Mouse (Mus musculus): ENCODE measurements around the gene Nt5c3b. TPM values are rescaled to one million over a fixed set of nuclear protein-coding genes. Genes with fewer than 3 reads are reported as not detected.

Nt5c3b gene
- 29.3 and 32.0 TPM in 2 replicates for polyA plus RNA-seq (2012; rRNA removed)

DNA sequence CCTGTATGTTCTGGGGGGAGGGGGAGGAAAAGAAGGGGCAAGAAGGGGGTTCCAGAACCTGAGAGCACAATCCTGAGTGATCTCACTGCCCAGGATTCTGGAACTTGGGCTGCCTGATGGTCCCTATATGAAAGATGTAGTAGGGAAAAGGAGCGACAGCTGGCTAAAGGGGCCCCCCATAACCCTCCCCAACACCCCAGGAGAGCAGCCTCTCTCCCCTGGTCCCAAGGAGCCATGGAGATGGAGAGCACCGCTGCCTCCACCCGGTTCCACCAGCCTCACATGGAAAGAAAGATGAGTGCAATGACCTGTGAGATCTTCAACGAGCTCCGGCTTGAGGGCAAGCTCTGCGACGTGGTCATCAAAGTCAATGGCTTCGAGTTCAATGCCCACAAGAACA is at the start of gene Nt5c3b, which contains the start of gene Klhl10:
TSS of gene Nt5c3b (minus strand) at position 12 of the 400 bp plus-strand sequence.
TSS of gene Klhl10 (plus strand) at position 121 of the 400 bp plus-strand sequence.
- TF ChIP-seq CTCF (conservative IDR thresholded peaks at IDR 0.05; ENCODE audit: insufficient read depth, insufficient read length, low read depth, low read length) (no peak), POLR2A (IDR thresholded peaks at IDR 0.05; ENCODE audit: low read depth, low read length) (no peak)
- Histone ChIP-seq H3K27me3 (replicated peaks; ENCODE audit: control insufficient read depth, insufficient read depth, low read length) (no peaks in the 10 kb centered on the region), H3K4me1 (ENCODE audit: control insufficient read depth, insufficient read depth, low read length) (0 out of 2 replicates have a peak, but pooled peaks cover 3% of the 10 kb centered on the region), H3K36me3 (ENCODE audit: control insufficient read depth, insufficient read depth, low read length) (no peaks in the 10 kb centered on the region), H3K4me3 (ENCODE audit: insufficient read depth, low read depth, low read length) (peak within 1 kb of the TSS; percentile 87), H3K27ac (ENCODE audit: insufficient read depth, low read depth, low read length) (no peak within 1 kb of the TSS)
- WGBS, result 53% methylated on average over 8 of the region's 8 CpGs
- DNase-seq, result no peak

DNA sequence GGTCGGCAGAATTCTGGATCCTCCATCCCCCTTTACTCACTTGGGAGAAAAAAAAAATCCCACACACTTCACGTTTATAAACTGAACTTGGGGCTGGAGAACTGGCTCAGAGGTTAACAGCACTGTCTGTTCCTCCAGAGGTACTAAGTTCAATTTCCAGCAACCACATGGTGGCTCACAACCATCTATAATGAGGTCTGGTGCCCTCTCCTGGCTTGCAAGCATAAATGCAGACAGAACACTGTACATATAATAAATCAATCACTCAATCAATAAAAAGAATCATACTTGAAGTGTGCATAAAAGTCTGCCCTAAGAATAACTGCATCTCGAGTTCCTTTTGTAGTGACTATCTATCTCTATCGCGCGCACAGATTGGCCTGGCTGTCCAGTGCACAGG is 49.3 kb upstream of the Nt5c3b start:
- Histone ChIP-seq H3K27ac (ENCODE audit: insufficient read depth, low read depth, low read length) (no peak overlapping the region), H3K4me1 (ENCODE audit: control insufficient read depth, insufficient read depth, low read length) (no peaks in the 10 kb centered on the region), H3K36me3 (ENCODE audit: control insufficient read depth, insufficient read depth, low read length) (no peaks in the 10 kb centered on the region; the same call in 1 of the 2 replicates), H3K4me3 (ENCODE audit: insufficient read depth, low read depth, low read length) (no peak overlapping the region), H3K27me3 (replicated peaks; ENCODE audit: control insufficient read depth, insufficient read depth, low read length) (no peaks in the 10 kb centered on the region)
- 86% methylated on average over 6 of the region's 6 CpGs for WGBS
- DNase-seq, result peak; percentile 18
- TF ChIP-seq POLR2A (IDR thresholded peaks at IDR 0.05; ENCODE audit: low read depth, low read length) (no peak), CTCF (conservative IDR thresholded peaks at IDR 0.05; ENCODE audit: insufficient read depth, insufficient read length, low read depth, low read length) (peak; percentile 42)

- H3K4me3 ChIP-seq (ENCODE audit: insufficient read depth, low read depth, low read length), result no peak overlapping the region
- no peaks in the 10 kb centered on the region; the same call in 1 of the 2 replicates for H3K4me1 ChIP-seq (ENCODE audit: control insufficient read depth, insufficient read depth, low read length)
- DNase-seq, result peak; percentile 64
- H3K36me3 ChIP-seq (ENCODE audit: control insufficient read depth, insufficient read depth, low read length), result peaks cover under 1% of the 10 kb centered on the region; the same call in 1 of the 2 replicates
- peak; percentile 34; the same call in 1 of the 2 replicates for TF ChIP-seq CTCF (conservative IDR thresholded peaks at IDR 0.05; ENCODE audit: insufficient read depth, insufficient read length, low read depth, low read length)
- TF ChIP-seq POLR2A (IDR thresholded peaks at IDR 0.05; ENCODE audit: low read depth, low read length), result no peak
- no peak overlapping the region for H3K27ac ChIP-seq (ENCODE audit: insufficient read depth, low read depth, low read length)
- WGBS, result 58% methylated on average over 8 of the region's 8 CpGs
- H3K27me3 ChIP-seq (replicated peaks; ENCODE audit: control insufficient read depth, insufficient read depth, low read length), result no peaks in the 10 kb centered on the region
Observed at GRCm38 (mm10) chr11:100485801-100486538, 44.4 kb upstream of the Nt5c3b start.

- Histone ChIP-seq H3K4me1 (ENCODE audit: control insufficient read depth, insufficient read depth, low read length) (no peaks in the 10 kb centered on the region; the same call in 1 of the 2 replicates), H3K4me3 (ENCODE audit: insufficient read depth, low read depth, low read length) (no peak overlapping the region), H3K27ac (ENCODE audit: insufficient read depth, low read depth, low read length) (no peak overlapping the region), H3K27me3 (replicated peaks; ENCODE audit: control insufficient read depth, insufficient read depth, low read length) (no peaks in the 10 kb centered on the region), H3K36me3 (ENCODE audit: control insufficient read depth, insufficient read depth, low read length) (peaks cover 3% of the 10 kb centered on the region; the same call in 1 of the 2 replicates)
- TF ChIP-seq POLR2A (IDR thresholded peaks at IDR 0.05; ENCODE audit: low read depth, low read length) (no peak), CTCF (conservative IDR thresholded peaks at IDR 0.05; ENCODE audit: insufficient read depth, insufficient read length, low read depth, low read length) (no peak)
- DNase-seq, result no peak
- 93% methylated on average over 3 of the region's 3 CpGs for WGBS
Observed at GRCm38 (mm10) chr11:100484461-100484860, 42.9 kb upstream of the Nt5c3b start.

GRCm38 (mm10) chr11:100479152-100479551 is 37.5 kb upstream of the Nt5c3b start:
- TF ChIP-seq POLR2A (IDR thresholded peaks at IDR 0.05; ENCODE audit: low read depth, low read length), result no peak
- no peak for TF ChIP-seq CTCF (conservative IDR thresholded peaks at IDR 0.05; ENCODE audit: insufficient read depth, insufficient read length, low read depth, low read length)
- 78% methylated on average over 7 of the region's 7 CpGs for WGBS
- Histone ChIP-seq H3K27ac (ENCODE audit: insufficient read depth, low read depth, low read length) (no peak overlapping the region), H3K4me1 (ENCODE audit: control insufficient read depth, insufficient read depth, low read length) (no peaks in the 10 kb centered on the region), H3K36me3 (ENCODE audit: control insufficient read depth, insufficient read depth, low read length) (peaks cover 7% of the 10 kb centered on the region; the same call in 1 of the 2 replicates), H3K27me3 (replicated peaks; ENCODE audit: control insufficient read depth, insufficient read depth, low read length) (no peaks in the 10 kb centered on the region), H3K4me3 (ENCODE audit: insufficient read depth, low read depth, low read length) (no peak overlapping the region)
- no peak for DNase-seq

DNA sequence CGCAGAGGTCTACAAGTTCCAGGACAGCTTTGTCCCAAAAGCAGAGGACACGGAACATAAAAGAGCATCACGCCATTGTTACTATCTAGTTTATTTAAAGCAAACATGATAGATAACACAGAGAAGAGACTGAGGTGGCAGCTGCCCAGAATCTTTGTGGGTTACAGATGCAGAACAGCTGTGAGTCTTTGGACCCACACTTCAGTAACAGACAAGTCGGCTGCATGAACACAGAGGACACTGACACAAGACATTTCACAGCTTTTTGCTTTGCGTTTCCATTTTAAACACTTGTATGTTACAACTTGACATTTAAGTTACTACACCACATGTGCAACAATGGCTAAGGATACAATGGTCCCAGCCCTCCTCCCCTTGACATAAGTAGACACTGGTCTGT is 34.7 kb upstream of the Nt5c3b start:
- no peak for TF ChIP-seq CTCF (conservative IDR thresholded peaks at IDR 0.05; ENCODE audit: insufficient read depth, insufficient read length, low read depth, low read length)
- no peak for TF ChIP-seq POLR2A (IDR thresholded peaks at IDR 0.05; ENCODE audit: low read depth, low read length)
- Histone ChIP-seq H3K27ac (ENCODE audit: insufficient read depth, low read depth, low read length) (no peak overlapping the region), H3K4me3 (ENCODE audit: insufficient read depth, low read depth, low read length) (no peak overlapping the region), H3K27me3 (replicated peaks; ENCODE audit: control insufficient read depth, insufficient read depth, low read length) (no peaks in the 10 kb centered on the region), H3K36me3 (ENCODE audit: control insufficient read depth, insufficient read depth, low read length) (peaks cover 7% of the 10 kb centered on the region; the same call in 1 of the 2 replicates), H3K4me1 (ENCODE audit: control insufficient read depth, insufficient read depth, low read length) (peaks cover 5% of the 10 kb centered on the region; the same call in 1 of the 2 replicates)
- WGBS, result 91% methylated on average over 5 of the region's 5 CpGs
- DNase-seq, result no peak

- Histone ChIP-seq H3K27ac (ENCODE audit: insufficient read depth, low read depth, low read length) (no peak overlapping the region), H3K4me1 (ENCODE audit: control insufficient read depth, insufficient read depth, low read length) (peaks cover 12% of the 10 kb centered on the region; the same call in 1 of the 2 replicates), H3K4me3 (ENCODE audit: insufficient read depth, low read depth, low read length) (no peak overlapping the region), H3K36me3 (ENCODE audit: control insufficient read depth, insufficient read depth, low read length) (peaks cover 1% of the 10 kb centered on the region; the same call in 1 of the 2 replicates), H3K27me3 (replicated peaks; ENCODE audit: control insufficient read depth, insufficient read depth, low read length) (no peaks in the 10 kb centered on the region)
- no peak for DNase-seq
- WGBS, result 43% methylated on average over 5 of the region's 5 CpGs
- no peak for TF ChIP-seq CTCF (conservative IDR thresholded peaks at IDR 0.05; ENCODE audit: insufficient read depth, insufficient read length, low read depth, low read length)
- TF ChIP-seq POLR2A (IDR thresholded peaks at IDR 0.05; ENCODE audit: low read depth, low read length), result no peak
Observed at GRCm38 (mm10) chr11:100472935-100473295, 31.3 kb upstream of the Nt5c3b start.

Measured in kidney, adult 2 months (tissue).